Mouse (Mus musculus) heart, adult 2 months (tissue): Measurements from ENCODE around the gene Aldh8a1. TPM values are rescaled to one million over a fixed set of nuclear protein-coding genes. Genes with fewer than 3 reads are reported as not detected.
"Not testable (repeated sequence)": the region's sequence is repeated elsewhere in the genome, so short reads cannot be mapped to it uniquely, and the experiment has no call there.

Experiments
- DNase-seq, 2 experiments: peaks; one replicate each; pipeline ENCODE4 v3.0.0; 2021
- H3K27ac ChIP-seq: fragments of 200-600 bp; 2 replicates; pipeline ENCODE4 v1.8.1; 2022
- H3K27me3 ChIP-seq: fragments of 200-500 bp; 2 replicates; pipeline ENCODE4 v1.6.1; 2012; ENCODE audit warnings: mild to moderate bottlenecking, low read length, inconsistent platforms, mixed read lengths; ENCODE audit not compliant: control insufficient read depth, insufficient read depth
- H3K36me3 ChIP-seq: fragments of 200-500 bp; 2 replicates; pipeline ENCODE4 v1.6.1; 2012; ENCODE audit warnings: low read length, inconsistent platforms; ENCODE audit not compliant: control insufficient read depth, insufficient read depth
- H3K4me1 ChIP-seq: fragments of 200-500 bp; 2 replicates; pipeline ENCODE4 v1.6.1; 2011; ENCODE audit warnings: low read length; ENCODE audit not compliant: control insufficient read depth, insufficient read depth
- H3K4me3 ChIP-seq: fragments of 200-600 bp; 2 replicates; pipeline ENCODE4 v1.8.1; 2022
- H3K79me2 ChIP-seq: fragments of 200-500 bp; replicated peaks from 2 replicates; pipeline ENCODE4 v1.6.1; 2012; ENCODE audit warnings: mild to moderate bottlenecking, inconsistent platforms, low read length, moderate library complexity, mixed read lengths; ENCODE audit not compliant: control insufficient read depth, insufficient read depth
- H3K9ac ChIP-seq: fragments of 200-500 bp; 2 replicates; pipeline ENCODE4 v1.6.1; 2012; ENCODE audit warnings: low read depth, mild to moderate bottlenecking, control low read depth, inconsistent platforms, low read length, mixed read lengths
- CTCF ChIP-seq: fragments of 200-600 bp; IDR thresholded peaks from 2 replicates; pipeline ENCODE4 v1.8.1; 2022; ENCODE audit warnings: antibody characterized with exemption, mild to moderate bottlenecking, moderate library complexity
- EP300 ChIP-seq: fragments of 200-500 bp; IDR thresholded peaks from 2 replicates; pipeline ENCODE4 v1.6.1; 2011; ENCODE audit warnings: low read depth, low read length, control low read depth; ENCODE audit not compliant: insufficient read depth
- POLR2A ChIP-seq: fragments of 200-500 bp; IDR thresholded peaks from 2 replicates; pipeline ENCODE4 v1.6.1; 2011; ENCODE audit warnings: mild to moderate bottlenecking, low read depth, low read length, control low read depth; ENCODE audit not compliant: insufficient read depth
- WGBS: fragments of 180-500 bp; shearing (Covaris S2); methylation state at CpG from one replicate; pipeline ENCODE4 v1.1.7; 2018; 5-methylcytosine and 5-hydroxymethylcytosine counted together
- intact Hi-C: fragments of 180-260 bp; cut with DNase I; formaldehyde crosslinking; loops from one replicate; pipeline ENCODE4 v1.15.1; 2025
- polyA plus RNA-seq: library from polyadenylated mRNA; depleted of rRNA; stranded (reverse); fragments of >200 nt; gene quantifications from 2 replicates; pipeline ENCODE4 v1.2.3, GENCODE M21; 2012
- total RNA-seq, 2 experiments: library from RNA; stranded (reverse); gene quantifications; 2 replicates each; pipeline ENCODE4 v1.2.3; 2021

The Aldh8a1 gene
- total and polyA plus RNA-seq, 3 experiments, result not detected

GRCm38 (mm10) chr10:21393390-21393789 is 16.3 kb downstream of the Aldh8a1 start:
- intact Hi-C loops, result no loop called here
- no peaks in the 10 kb centered on the region for H3K27me3 ChIP-seq
- no peak overlapping the region for H3K27ac ChIP-seq
- no peaks in the 10 kb centered on the region for H3K79me2 ChIP-seq
- no peaks in the 10 kb centered on the region for H3K36me3 ChIP-seq
- H3K4me3 ChIP-seq, result no peak overlapping the region
- H3K9ac ChIP-seq, result no peak overlapping the region
- H3K4me1 ChIP-seq, result no peaks in the 10 kb centered on the region
- TF ChIP-seq CTCF (no peak), EP300 (no peak), POLR2A (no peak)
- no peak for DNase-seq
- 84% methylated on average over 2 of the region's 2 CpGs for WGBS

DNA sequence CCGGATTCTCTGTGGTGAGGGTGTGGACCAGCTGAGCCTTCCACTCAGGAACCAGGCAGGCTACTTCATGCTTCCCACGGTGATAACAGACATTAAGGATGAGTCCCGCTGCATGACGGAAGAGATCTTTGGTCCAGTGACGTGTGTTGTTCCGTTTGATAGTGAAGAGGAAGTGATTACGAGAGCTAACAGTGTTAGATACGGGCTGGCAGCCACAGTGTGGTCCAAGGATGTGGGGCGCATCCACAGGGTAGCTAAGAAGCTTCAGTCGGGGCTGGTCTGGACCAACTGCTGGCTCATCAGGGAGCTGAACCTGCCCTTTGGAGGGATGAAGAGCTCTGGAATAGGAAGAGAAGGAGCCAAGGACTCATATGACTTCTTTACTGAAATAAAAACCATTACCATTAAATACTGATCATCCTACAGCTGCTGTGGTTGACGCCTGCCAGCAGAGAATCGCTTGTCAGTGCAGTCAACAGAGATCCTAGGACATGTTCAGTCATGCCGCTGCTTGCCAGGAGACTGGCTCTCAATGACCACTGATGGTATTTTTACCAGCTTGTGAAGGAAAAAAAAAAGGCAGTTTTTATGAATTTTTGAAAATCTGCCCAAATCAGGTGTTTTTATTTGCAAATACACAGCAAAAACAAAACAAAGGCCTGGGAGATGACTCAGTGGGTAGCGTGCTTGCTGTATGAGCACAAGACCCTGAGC is 18.5 kb downstream of the Aldh8a1 start:
- H3K36me3 ChIP-seq, result no peaks in the 10 kb centered on the region; the same call in 1 of the 2 replicates
- 50% methylated on average over 14 of the region's 14 CpGs for WGBS
- no peak for TF ChIP-seq CTCF
- no peak for TF ChIP-seq POLR2A
- TF ChIP-seq EP300, result no peak
- no peaks in the 10 kb centered on the region for H3K79me2 ChIP-seq
- intact Hi-C loops, result no loop called here
- no peak for DNase-seq
- no peaks in the 10 kb centered on the region for H3K27me3 ChIP-seq
- H3K4me3 ChIP-seq, result no peak overlapping the region
- H3K9ac ChIP-seq, result no peak overlapping the region
- H3K27ac ChIP-seq, result no peak overlapping the region
- H3K4me1 ChIP-seq, result peaks cover 5% of the 10 kb centered on the region

- H3K79me2 ChIP-seq, H3K27me3 ChIP-seq, DNase-seq, intact Hi-C loops, H3K9ac ChIP-seq, H3K36me3 ChIP-seq, H3K27ac ChIP-seq, H3K4me1 ChIP-seq, H3K4me3 ChIP-seq: not testable (repeated sequence)
- WGBS, result 66% methylated on average over 6 of the region's 6 CpGs
These were observed 21.9 kb downstream of the Aldh8a1 start for GRCm38 (mm10) chr10:21398873-21399425.

GRCm38 (mm10) chr10:21399622-21400021 is 22.5 kb downstream of the Aldh8a1 start:
- H3K27ac ChIP-seq, result no peak overlapping the region
- no peak for TF ChIP-seq CTCF
- 47% methylated on average over 8 of the region's 8 CpGs for WGBS
- no peak for DNase-seq
- no peaks in the 10 kb centered on the region for H3K27me3 ChIP-seq
- no peak overlapping the region for H3K9ac ChIP-seq
- H3K79me2 ChIP-seq, result no peaks in the 10 kb centered on the region
- peaks cover 5% of the 10 kb centered on the region for H3K4me1 ChIP-seq
- H3K4me3 ChIP-seq, result no peak overlapping the region
- intact Hi-C loops, result no loop called here
- no peaks in the 10 kb centered on the region; the same call in 1 of the 2 replicates for H3K36me3 ChIP-seq

- WGBS, result 7% methylated on average over 7 of the region's 7 CpGs
- Histone ChIP-seq H3K36me3 (no peaks in the 10 kb centered on the region; the same call in 1 of the 2 replicates), H3K27ac (no peak overlapping the region), H3K4me1 (peaks cover 5% of the 10 kb centered on the region), H3K9ac (no peak overlapping the region), H3K79me2 (no peaks in the 10 kb centered on the region), H3K27me3 (no peaks in the 10 kb centered on the region), H3K4me3 (no peak overlapping the region)
- TF ChIP-seq EP300, result no peak
- intact Hi-C loops, result no loop called here
- DNase-seq, result no peak
These were observed 22.9 kb downstream of the Aldh8a1 start for GRCm38 (mm10) chr10:21400031-21400430.

DNA sequence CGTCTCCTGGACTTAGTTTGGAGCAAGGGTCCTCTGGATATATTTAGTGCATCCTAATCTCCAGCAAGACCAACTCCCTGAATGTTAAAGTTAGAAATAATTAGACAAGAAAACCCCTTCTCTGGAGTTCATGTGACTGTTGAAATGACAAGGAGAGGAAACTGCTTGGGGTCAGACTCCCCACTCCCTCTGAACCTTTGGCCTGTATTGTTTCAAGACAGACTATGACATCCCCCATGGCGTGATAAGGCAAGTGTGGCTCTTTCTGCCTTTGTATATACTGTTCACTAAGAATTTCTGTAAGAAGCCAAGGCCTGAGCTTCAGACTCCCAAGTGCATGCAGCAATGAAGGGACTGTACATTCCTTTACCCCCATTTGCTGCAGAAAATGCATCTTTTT is 23.4 kb downstream of the Aldh8a1 start:
- intact Hi-C loops, result no loop called here
- Histone ChIP-seq H3K36me3 (no peaks in the 10 kb centered on the region; the same call in 1 of the 2 replicates), H3K79me2 (no peaks in the 10 kb centered on the region), H3K4me1 (peaks cover 5% of the 10 kb centered on the region), H3K9ac (no peak overlapping the region), H3K27ac (no peak overlapping the region), H3K4me3 (no peak overlapping the region), H3K27me3 (no peaks in the 10 kb centered on the region)
- WGBS, result 17% methylated on average over 2 of the region's 2 CpGs
- no peak for DNase-seq
- TF ChIP-seq EP300 (no peak), CTCF (no peak), POLR2A (no peak)
